Mouse (Mus musculus): ENCODE data around the gene Ddi2. TPM values are rescaled to one million over a fixed set of nuclear protein-coding genes. Genes with fewer than 3 reads are reported as not detected.
"Not testable (repeated sequence)": the region's sequence is repeated elsewhere in the genome, so short reads cannot be mapped to it uniquely, and the experiment has no call there.

The Ddi2 gene
- 21.4 and 22.5 TPM in 2 replicates for polyA plus RNA-seq (2015; fragmentation: Nextera tagmentation; extraction: Ambion mirVana)

GRCm38 (mm10) chr4:141722731-141723672, at the start of gene Ddi2:
Ddi2 (minus strand) TSS chr4:141723419.
- WGBS = under 1% methylated on average over 81 of the region's 105 CpGs
- peak within 1 kb of the TSS; percentile 67 for H3K4me2 ChIP-seq
- ATAC-seq (ENCODE audit: insufficient number of reproducible peaks, low FRiP score, low TSS enrichment, low read depth) = peak; percentile 84

GRCm38 (mm10) chr4:141773019-141773418, 49.8 kb upstream of the Ddi2 start:
- not testable (repeated sequence) for H3K9me3 ChIP-seq; H3K4me2 ChIP-seq; H3K27ac ChIP-seq; H3K4me1 ChIP-seq; ATAC-seq (ENCODE audit: insufficient number of reproducible peaks, low FRiP score, low TSS enrichment, low read depth); H3K27me3 ChIP-seq; H3K9ac ChIP-seq; H3K4me3 ChIP-seq
- H3K36me3 ChIP-seq = peaks cover 89% of the 10 kb centered on the region
- 87% methylated on average over 4 of the region's 4 CpGs for WGBS

More at GRCm38 (mm10) chr4:141722731-141723672, at the start of gene Ddi2:
- Histone ChIP-seq H3K4me3 (peak within 1 kb of the TSS; percentile 97), H3K4me1 (peaks cover 16% of the 10 kb centered on the region), H3K9me3 (no peaks in the 10 kb centered on the region), H3K9ac (peak within 1 kb of the TSS; percentile 95), H3K36me3 (0 out of 2 replicates have a peak, but pooled peaks cover 3% of the 10 kb centered on the region), H3K27ac (peak within 1 kb of the TSS; percentile 96), H3K27me3 (no peaks in the 10 kb centered on the region)

- H3K4me1 ChIP-seq = peaks cover 14% of the 10 kb centered on the region
- no peaks in the 10 kb centered on the region for H3K9me3 ChIP-seq
- no peak overlapping the region for H3K9ac ChIP-seq
- H3K27ac ChIP-seq = no peak overlapping the region
- H3K27me3 ChIP-seq = no peaks in the 10 kb centered on the region
- no peak overlapping the region for H3K4me2 ChIP-seq
- no peak for ATAC-seq (ENCODE audit: insufficient number of reproducible peaks, low FRiP score, low TSS enrichment, low read depth)
- H3K36me3 ChIP-seq = peaks cover 84% of the 10 kb centered on the region
- 90% methylated on average over 8 of the region's 8 CpGs for WGBS
- H3K4me3 ChIP-seq = no peak overlapping the region
These were observed 48.6 kb upstream of the Ddi2 start for GRCm38 (mm10) chr4:141771823-141772222.

GRCm38 (mm10) chr4:141769501-141770160, 46.4 kb upstream of the Ddi2 start:
- Histone ChIP-seq H3K4me1 (peaks cover 24% of the 10 kb centered on the region), H3K4me3 (no peak overlapping the region), H3K9ac (no peak overlapping the region), H3K27ac (no peak overlapping the region), H3K36me3 (peaks cover 70% of the 10 kb centered on the region), H3K27me3 (no peaks in the 10 kb centered on the region), H3K9me3 (no peaks in the 10 kb centered on the region), H3K4me2 (no peak overlapping the region)
- 84% methylated on average over 8 of the region's 8 CpGs for WGBS
- ATAC-seq (ENCODE audit: insufficient number of reproducible peaks, low FRiP score, low TSS enrichment, low read depth) = no peak

GRCm38 (mm10) chr4:141767353-141768036, 44.3 kb upstream of the Ddi2 start:
- peak overlapping the region; percentile 87 for H3K27ac ChIP-seq
- H3K4me3 ChIP-seq = no peak overlapping the region
- H3K4me1 ChIP-seq = peaks cover 24% of the 10 kb centered on the region
- ATAC-seq (ENCODE audit: insufficient number of reproducible peaks, low FRiP score, low TSS enrichment, low read depth) = peak; percentile 78
- peaks cover 72% of the 10 kb centered on the region for H3K36me3 ChIP-seq
- no peaks in the 10 kb centered on the region for H3K9me3 ChIP-seq
- 64% methylated on average over 19 of the region's 19 CpGs for WGBS
- no peak overlapping the region for H3K9ac ChIP-seq
- H3K27me3 ChIP-seq = no peaks in the 10 kb centered on the region
- H3K4me2 ChIP-seq = peak overlapping the region; percentile 26

- H3K4me3 ChIP-seq = no peak overlapping the region
- peaks cover 72% of the 10 kb centered on the region for H3K36me3 ChIP-seq
- H3K4me2 ChIP-seq = peak overlapping the region; percentile 26
- ATAC-seq (ENCODE audit: insufficient number of reproducible peaks, low FRiP score, low TSS enrichment, low read depth) = peak; percentile 71
- H3K27me3 ChIP-seq = no peaks in the 10 kb centered on the region
- H3K9me3 ChIP-seq = no peaks in the 10 kb centered on the region
- 27% methylated on average over 19 of the region's 19 CpGs for WGBS
- peaks cover 24% of the 10 kb centered on the region for H3K4me1 ChIP-seq
- H3K27ac ChIP-seq = peak overlapping the region; percentile 87
- H3K9ac ChIP-seq = no peak overlapping the region
These were observed 43.6 kb upstream of the Ddi2 start for GRCm38 (mm10) chr4:141766668-141767352.

- H3K4me2 ChIP-seq = peak overlapping the region; percentile 26; the same call in 1 of the 2 replicates
- H3K9me3 ChIP-seq = no peaks in the 10 kb centered on the region
- no peak for ATAC-seq (ENCODE audit: insufficient number of reproducible peaks, low FRiP score, low TSS enrichment, low read depth)
- peaks cover 72% of the 10 kb centered on the region for H3K36me3 ChIP-seq
- peak overlapping the region; percentile 87 for H3K27ac ChIP-seq
- 52% methylated on average over 8 of the region's 8 CpGs for WGBS
- no peaks in the 10 kb centered on the region for H3K27me3 ChIP-seq
- peaks cover 24% of the 10 kb centered on the region for H3K4me1 ChIP-seq
- H3K4me3 ChIP-seq = no peak overlapping the region
- H3K9ac ChIP-seq = no peak overlapping the region
These were observed 43.1 kb upstream of the Ddi2 start for GRCm38 (mm10) chr4:141766316-141766667.

- Histone ChIP-seq H3K9me3 (no peaks in the 10 kb centered on the region), H3K4me1 (peaks cover 24% of the 10 kb centered on the region), H3K4me2 (no peak overlapping the region), H3K4me3 (no peak overlapping the region), H3K9ac (no peak overlapping the region), H3K27ac (no peak overlapping the region), H3K27me3 (no peaks in the 10 kb centered on the region), H3K36me3 (peaks cover 63% of the 10 kb centered on the region)
- 92% methylated on average over 3 of the region's 3 CpGs for WGBS
- no peak for ATAC-seq (ENCODE audit: insufficient number of reproducible peaks, low FRiP score, low TSS enrichment, low read depth)
These were observed 41.8 kb upstream of the Ddi2 start for GRCm38 (mm10) chr4:141765008-141765407.

- H3K4me3 ChIP-seq = no peak overlapping the region
- no peaks in the 10 kb centered on the region for H3K27me3 ChIP-seq
- H3K27ac ChIP-seq = no peak overlapping the region
- peaks cover 24% of the 10 kb centered on the region for H3K4me1 ChIP-seq
- H3K4me2 ChIP-seq = no peak overlapping the region
- no peak overlapping the region for H3K9ac ChIP-seq
- 91% methylated on average over 12 of the region's 12 CpGs for WGBS
- peaks cover 49% of the 10 kb centered on the region for H3K36me3 ChIP-seq
- no peaks in the 10 kb centered on the region for H3K9me3 ChIP-seq
- ATAC-seq (ENCODE audit: insufficient number of reproducible peaks, low FRiP score, low TSS enrichment, low read depth) = no peak
These were observed 40.3 kb upstream of the Ddi2 start for GRCm38 (mm10) chr4:141763476-141763875.

- H3K4me1 ChIP-seq = peaks cover 13% of the 10 kb centered on the region
- no peaks in the 10 kb centered on the region for H3K27me3 ChIP-seq
- 92% methylated on average over 13 of the region's 13 CpGs for WGBS
- no peaks in the 10 kb centered on the region for H3K9me3 ChIP-seq
- no peak for ATAC-seq (ENCODE audit: insufficient number of reproducible peaks, low FRiP score, low TSS enrichment, low read depth)
- H3K4me3 ChIP-seq = no peak overlapping the region
- no peak overlapping the region for H3K9ac ChIP-seq
- H3K4me2 ChIP-seq = no peak overlapping the region
- H3K27ac ChIP-seq = no peak overlapping the region
- H3K36me3 ChIP-seq = peaks cover 42% of the 10 kb centered on the region
These were observed 38.9 kb upstream of the Ddi2 start for GRCm38 (mm10) chr4:141762102-141762598.

- Histone ChIP-seq H3K36me3 (peaks cover 42% of the 10 kb centered on the region), H3K27ac (no peak overlapping the region), H3K9ac (no peak overlapping the region), H3K9me3 (no peaks in the 10 kb centered on the region), H3K4me1 (peaks cover under 1% of the 10 kb centered on the region; the same call in 1 of the 2 replicates), H3K27me3 (no peaks in the 10 kb centered on the region), H3K4me3 (no peak overlapping the region), H3K4me2 (no peak overlapping the region)
- 84% methylated on average over 4 of the region's 4 CpGs for WGBS
- no peak for ATAC-seq (ENCODE audit: insufficient number of reproducible peaks, low FRiP score, low TSS enrichment, low read depth)
These were observed 37.7 kb upstream of the Ddi2 start for GRCm38 (mm10) chr4:141760942-141761341.
